Mouse (Mus musculus): Measurements from ENCODE around the gene Pphln1. TPM values are rescaled to one million over a fixed set of nuclear protein-coding genes. Genes with fewer than 3 reads are reported as not detected.

Gene Pphln1
- polyA plus RNA-seq, 1 experiment from 2014 or later = 52.1 TPM

Other genes starting within 250 kb of the Pphln1 start
- gene Gxylt1, start 123.2 kb upstream of the Pphln1 start, polyA plus RNA-seq (2016; fragmentation: Nextera tagmentation; extraction: Ambion mirVana) = 17.2 and 17.7 TPM in 2 replicates
- gene Yaf2, start 61.4 kb upstream of the Pphln1 start, polyA plus RNA-seq (2016; fragmentation: Nextera tagmentation; extraction: Ambion mirVana) = 105 and 106 TPM in 2 replicates
- 124 and 135 TPM in 2 replicates for gene Zcrb1, start within 50 bp of the Pphln1 start, polyA plus RNA-seq (2016; fragmentation: Nextera tagmentation; extraction: Ambion mirVana)
- 42.2 and 43.7 TPM in 2 replicates for gene Prickle1, start 197.5 kb downstream of the Pphln1 start, polyA plus RNA-seq (2016; fragmentation: Nextera tagmentation; extraction: Ambion mirVana)

Measured in heart, embryonic 12.5 days (tissue).